Mouse (Mus musculus) stomach, postnatal 0 days (tissue): ENCODE results near the gene Fgfr2.
A peak's percentile ranks its signal among the peaks of the same experiment; 100 is the strongest.

Experiments
- CTCF ChIP-seq: IDR thresholded peaks from 2 replicates; pipeline ENCODE4 v1.5.1; 2016; ENCODE audit warnings: antibody characterized with exemption, low read depth, mild to moderate bottlenecking, moderate library complexity
- EP300 ChIP-seq: optimal IDR thresholded peaks from 2 replicates; pipeline ENCODE3; 2016; ENCODE audit warnings: antibody characterized with exemption

- TF ChIP-seq CTCF (peak; percentile 36; the same call in 1 of the 2 replicates), EP300 (no peak)
These were observed 2741.0 kb downstream of the Fgfr2 start for GRCm38 (mm10) chr7:130382126-130382525.
